Mouse (Mus musculus): ENCODE data around the gene Rgl1. TPM values are rescaled to one million over a fixed set of nuclear protein-coding genes. Genes with fewer than 3 reads are reported as not detected.

The Rgl1 gene
- polyA plus RNA-seq, 1 experiment from 2014 or later = 21.2 TPM

- Histone ChIP-seq H3K27me3 (no peaks in the 10 kb centered on the region), H3K9ac (replicated peaks) (no peak overlapping the region), H3K9me3 (no peaks in the 10 kb centered on the region), H3K4me1 (no peaks in the 10 kb centered on the region), H3K4me2 (replicated peaks) (no peak overlapping the region), H3K36me3 (no peaks in the 10 kb centered on the region), H3K4me3 (no peak overlapping the region), H3K27ac (replicated peaks) (no peak overlapping the region)
- WGBS = 90% methylated on average over 2 of the region's 2 CpGs
- ATAC-seq (replicated peaks) = no peak
Measured at GRCm38 (mm10) chr1:152600494-152600893, 165.7 kb downstream of the Rgl1 start.

DNA sequence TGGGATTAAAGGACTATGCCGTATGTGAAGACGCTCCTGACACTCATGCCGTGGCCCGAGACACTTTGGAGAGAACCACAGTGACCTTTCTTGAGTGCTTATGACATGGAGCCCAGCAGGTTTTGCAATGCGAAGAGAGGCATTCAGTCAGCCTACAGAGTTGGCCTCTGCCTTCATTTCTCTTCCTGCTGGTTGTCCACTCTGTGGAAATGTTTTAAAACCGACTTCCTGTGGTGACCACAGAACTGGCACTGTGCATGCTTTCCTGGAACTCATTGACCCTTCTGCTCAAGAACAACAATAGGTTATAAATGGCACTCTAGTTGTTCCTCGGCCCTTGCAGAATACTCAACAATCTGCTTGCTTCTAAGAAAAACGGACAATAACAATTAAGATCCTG is 166.8 kb downstream of the Rgl1 start:
- no peak for ATAC-seq (replicated peaks)
- no peak overlapping the region for H3K4me2 ChIP-seq (replicated peaks)
- H3K9ac ChIP-seq (replicated peaks) = no peak overlapping the region
- H3K4me3 ChIP-seq = no peak overlapping the region
- no peak overlapping the region for H3K27ac ChIP-seq (replicated peaks)
- no peaks in the 10 kb centered on the region for H3K9me3 ChIP-seq
- H3K27me3 ChIP-seq = no peaks in the 10 kb centered on the region
- H3K4me1 ChIP-seq = no peaks in the 10 kb centered on the region
- 89% methylated on average over 8 of the region's 8 CpGs for WGBS
- no peaks in the 10 kb centered on the region for H3K36me3 ChIP-seq

DNA sequence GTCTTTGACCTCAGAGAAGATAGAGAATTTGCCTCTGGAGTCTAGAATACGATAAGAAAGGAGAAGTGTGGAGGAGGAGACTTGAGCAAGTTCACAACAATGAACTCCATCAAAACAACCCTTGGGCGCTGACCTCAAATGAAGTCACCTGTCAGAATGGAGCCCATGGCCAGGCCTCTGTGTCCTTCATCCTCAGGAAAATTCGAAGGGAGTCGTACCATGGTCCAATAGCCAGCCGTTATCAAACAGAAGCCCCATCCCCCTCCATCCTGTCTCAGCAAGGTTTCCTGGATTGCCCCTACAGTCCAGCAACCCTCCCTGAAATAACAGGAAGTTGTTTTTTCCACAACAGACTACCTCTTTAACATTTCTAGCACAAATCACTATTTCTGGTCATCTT is 171.5 kb downstream of the Rgl1 start:
- no peaks in the 10 kb centered on the region for H3K36me3 ChIP-seq
- no peak overlapping the region for H3K4me3 ChIP-seq
- WGBS = 84% methylated on average over 5 of the region's 5 CpGs
- no peak for ATAC-seq (replicated peaks)
- H3K4me1 ChIP-seq = no peaks in the 10 kb centered on the region
- no peaks in the 10 kb centered on the region for H3K9me3 ChIP-seq
- H3K4me2 ChIP-seq (replicated peaks) = no peak overlapping the region
- H3K27ac ChIP-seq (replicated peaks) = no peak overlapping the region
- no peaks in the 10 kb centered on the region for H3K27me3 ChIP-seq
- no peak overlapping the region for H3K9ac ChIP-seq (replicated peaks)

DNA sequence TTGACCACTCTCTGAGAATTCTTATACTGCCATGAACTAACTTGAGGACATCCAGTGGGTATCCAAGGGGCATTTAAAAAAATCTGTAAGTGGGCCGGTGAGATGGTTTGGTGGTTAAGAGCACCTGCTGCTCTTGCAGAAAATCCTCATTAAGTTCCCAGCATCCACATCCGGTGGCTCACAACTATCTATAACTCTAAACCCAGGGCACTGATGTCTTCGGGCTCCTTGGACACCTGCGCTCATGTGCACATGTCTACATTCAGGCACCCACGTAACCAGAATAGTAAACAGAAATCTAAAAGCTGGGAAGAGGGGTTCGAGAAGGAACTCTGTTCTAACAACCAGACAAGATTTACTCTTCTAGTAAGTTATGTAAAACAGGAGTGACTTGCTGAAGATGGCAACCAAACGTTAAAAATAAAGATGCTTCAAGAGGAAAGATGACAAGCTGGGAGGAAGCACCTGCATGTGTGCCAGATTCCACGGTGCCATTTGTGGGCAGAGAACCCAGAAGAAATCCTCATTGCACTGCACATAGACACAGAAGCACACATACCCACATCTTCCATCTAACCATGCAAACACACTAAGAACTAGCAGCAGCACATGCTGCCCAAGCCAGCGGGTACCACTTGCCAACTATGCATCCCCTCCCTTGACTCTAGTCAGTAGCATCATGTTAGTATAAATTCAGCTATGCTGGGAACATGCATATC is 172.2 kb downstream of the Rgl1 start:
- ATAC-seq (replicated peaks) = no peak
- H3K9ac ChIP-seq (replicated peaks) = no peak overlapping the region
- H3K4me3 ChIP-seq = no peak overlapping the region
- no peaks in the 10 kb centered on the region for H3K27me3 ChIP-seq
- H3K9me3 ChIP-seq = no peaks in the 10 kb centered on the region
- no peaks in the 10 kb centered on the region for H3K36me3 ChIP-seq
- 87% methylated on average over 9 of the region's 9 CpGs for WGBS
- H3K27ac ChIP-seq (replicated peaks) = no peak overlapping the region
- H3K4me1 ChIP-seq = no peaks in the 10 kb centered on the region
- no peak overlapping the region for H3K4me2 ChIP-seq (replicated peaks)

DNA sequence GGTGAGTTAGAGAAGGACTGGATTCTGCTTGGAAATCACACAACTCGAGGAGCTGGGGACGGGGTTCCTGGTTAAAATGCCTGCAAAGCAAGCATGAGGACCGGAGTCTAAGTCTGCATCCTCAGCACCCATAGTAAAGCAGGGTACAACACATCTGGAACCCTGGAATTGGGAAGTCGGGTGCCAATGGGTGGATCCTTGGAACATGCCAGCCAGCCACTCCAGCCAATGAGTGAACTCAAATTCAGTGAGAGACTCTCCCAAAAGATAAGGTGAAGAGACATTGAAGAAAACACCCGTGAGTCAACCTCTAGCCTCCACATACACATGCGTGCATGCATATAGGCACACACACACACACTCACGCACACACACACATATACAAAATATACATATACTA is 172.8 kb downstream of the Rgl1 start:
- no peaks in the 10 kb centered on the region for H3K9me3 ChIP-seq
- H3K4me2 ChIP-seq (replicated peaks) = no peak overlapping the region
- 92% methylated on average over 7 of the region's 7 CpGs for WGBS
- H3K4me3 ChIP-seq = no peak overlapping the region
- no peaks in the 10 kb centered on the region for H3K27me3 ChIP-seq
- H3K36me3 ChIP-seq = no peaks in the 10 kb centered on the region
- no peak for ATAC-seq (replicated peaks)
- no peak overlapping the region for H3K27ac ChIP-seq (replicated peaks)
- H3K4me1 ChIP-seq = no peaks in the 10 kb centered on the region
- no peak overlapping the region for H3K9ac ChIP-seq (replicated peaks)

DNA sequence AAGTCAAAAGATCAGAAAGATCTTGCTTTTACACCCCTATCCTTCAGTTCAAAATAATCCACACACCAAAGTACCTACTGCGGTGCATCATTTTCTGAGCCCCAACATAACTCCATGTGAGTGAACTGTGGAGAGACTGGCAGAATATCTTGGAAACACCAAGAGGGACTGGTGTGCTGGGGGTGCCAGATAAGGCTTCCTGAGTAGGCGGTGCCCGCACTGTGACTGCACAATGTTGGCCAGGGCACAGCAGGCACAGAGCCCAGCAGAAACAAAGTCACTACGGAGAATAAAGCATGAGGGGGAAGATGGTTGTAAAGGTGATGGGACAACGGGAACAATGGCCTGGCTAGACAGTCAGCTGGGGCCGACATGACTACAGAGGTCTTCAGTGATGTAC is 173.5 kb downstream of the Rgl1 start:
- Histone ChIP-seq H3K36me3 (no peaks in the 10 kb centered on the region), H3K4me1 (no peaks in the 10 kb centered on the region), H3K27me3 (no peaks in the 10 kb centered on the region), H3K27ac (replicated peaks) (no peak overlapping the region), H3K4me3 (no peak overlapping the region), H3K4me2 (replicated peaks) (no peak overlapping the region), H3K9me3 (no peaks in the 10 kb centered on the region), H3K9ac (replicated peaks) (no peak overlapping the region)
- WGBS = 75% methylated on average over 6 of the region's 6 CpGs
- ATAC-seq (replicated peaks) = no peak

DNA sequence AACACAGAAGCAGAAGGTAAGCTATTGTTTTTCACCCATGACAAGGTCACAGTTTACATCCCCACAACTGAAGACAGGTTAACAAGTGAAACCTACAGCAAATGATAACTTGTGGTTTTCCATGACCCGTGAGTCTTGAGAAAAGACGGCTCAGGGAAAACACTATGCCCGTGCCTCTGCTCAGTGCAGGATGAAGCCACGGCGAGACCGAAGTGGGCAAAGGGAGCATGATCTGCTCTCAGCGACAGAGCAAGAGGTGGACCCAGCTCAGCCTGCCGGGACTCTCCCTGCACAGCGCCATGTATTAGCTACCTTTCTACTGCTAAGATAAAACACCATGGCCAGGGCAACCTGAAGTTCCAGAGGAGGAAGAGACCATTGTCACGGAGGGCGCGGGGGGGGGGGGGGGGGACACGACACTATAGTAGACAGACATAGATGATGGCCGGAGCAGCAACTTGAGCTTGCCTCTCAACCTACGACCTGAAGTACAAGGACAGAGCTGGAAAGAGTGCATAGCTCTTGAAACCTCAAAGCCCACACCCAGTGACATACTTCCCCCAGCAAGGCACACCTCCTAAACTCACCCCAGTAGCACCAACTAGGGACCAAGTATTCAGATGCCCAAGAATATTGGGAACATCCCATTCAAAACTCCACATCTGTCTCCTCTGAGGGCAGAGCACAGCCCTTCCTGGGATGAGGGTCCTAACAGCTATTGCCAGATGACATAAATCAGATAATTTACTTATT is 174.2 kb downstream of the Rgl1 start:
- H3K9me3 ChIP-seq = no peaks in the 10 kb centered on the region
- no peak overlapping the region for H3K9ac ChIP-seq (replicated peaks)
- no peak for ATAC-seq (replicated peaks)
- H3K36me3 ChIP-seq = no peaks in the 10 kb centered on the region
- H3K27me3 ChIP-seq = no peaks in the 10 kb centered on the region
- H3K4me2 ChIP-seq (replicated peaks) = no peak overlapping the region
- 92% methylated on average over 14 of the region's 15 CpGs for WGBS
- no peaks in the 10 kb centered on the region for H3K4me1 ChIP-seq
- H3K4me3 ChIP-seq = no peak overlapping the region
- H3K27ac ChIP-seq (replicated peaks) = no peak overlapping the region

DNA sequence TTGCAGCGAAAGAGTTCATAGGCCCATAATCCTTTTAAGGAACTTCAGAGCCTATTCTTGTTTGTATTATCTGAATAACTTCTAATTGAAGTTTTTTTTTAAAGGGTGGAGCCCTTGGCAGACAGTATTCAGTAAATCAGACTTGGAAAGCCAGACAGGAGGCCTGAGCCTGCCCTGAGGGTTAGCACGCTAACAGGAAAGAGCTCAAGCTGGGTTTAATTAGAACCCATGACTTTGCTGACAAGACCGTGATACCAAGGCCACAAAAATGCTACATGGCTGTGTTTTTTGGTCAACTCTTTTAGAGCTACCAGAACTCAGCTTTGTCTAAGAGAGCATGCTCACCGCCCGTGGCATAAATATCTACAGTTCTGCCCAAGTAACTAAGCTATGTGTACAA is 175.8 kb downstream of the Rgl1 start:
- Histone ChIP-seq H3K4me1 (no peaks in the 10 kb centered on the region), H3K4me2 (replicated peaks) (no peak overlapping the region), H3K27me3 (no peaks in the 10 kb centered on the region), H3K9ac (replicated peaks) (no peak overlapping the region), H3K36me3 (no peaks in the 10 kb centered on the region), H3K9me3 (no peaks in the 10 kb centered on the region), H3K4me3 (no peak overlapping the region), H3K27ac (replicated peaks) (no peak overlapping the region)
- ATAC-seq (replicated peaks) = no peak
- 73% methylated on average over 5 of the region's 5 CpGs for WGBS

- Histone ChIP-seq H3K4me1 (no peaks in the 10 kb centered on the region), H3K4me3 (no peak overlapping the region), H3K9me3 (no peaks in the 10 kb centered on the region), H3K27me3 (no peaks in the 10 kb centered on the region), H3K36me3 (no peaks in the 10 kb centered on the region), H3K9ac (replicated peaks) (no peak overlapping the region), H3K27ac (replicated peaks) (no peak overlapping the region), H3K4me2 (replicated peaks) (no peak overlapping the region)
- WGBS = 51% methylated on average over 9 of the region's 9 CpGs
- no peak for ATAC-seq (replicated peaks)
Measured at GRCm38 (mm10) chr1:152589331-152589935, 176.7 kb downstream of the Rgl1 start.

DNA sequence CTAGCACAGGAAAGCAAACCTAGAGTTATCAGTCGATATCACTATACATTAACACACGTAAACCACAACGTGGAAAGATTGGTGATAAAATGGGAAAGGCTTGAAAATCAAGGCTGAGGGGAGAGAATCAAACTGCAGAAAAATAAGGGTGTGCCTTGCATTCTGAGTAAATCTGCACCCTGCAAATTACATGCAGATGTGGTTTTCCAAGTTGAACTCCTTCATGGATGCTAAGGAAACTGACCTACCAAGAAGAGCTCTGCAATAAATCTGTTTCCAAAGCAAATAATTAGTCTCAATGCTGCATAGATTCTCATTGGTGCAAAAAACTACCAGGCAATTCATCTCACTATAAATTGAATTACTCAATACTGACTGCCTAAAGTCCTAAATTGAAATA is 178.7 kb downstream of the Rgl1 start:
- Histone ChIP-seq H3K4me1 (no peaks in the 10 kb centered on the region), H3K9ac (replicated peaks) (no peak overlapping the region), H3K9me3 (no peaks in the 10 kb centered on the region), H3K36me3 (no peaks in the 10 kb centered on the region), H3K4me3 (no peak overlapping the region), H3K27me3 (no peaks in the 10 kb centered on the region), H3K4me2 (replicated peaks) (no peak overlapping the region), H3K27ac (replicated peaks) (no peak overlapping the region)
- 89% methylated on average over 3 of the region's 3 CpGs for WGBS
- ATAC-seq (replicated peaks) = no peak

- Histone ChIP-seq H3K27ac (replicated peaks) (no peak overlapping the region), H3K36me3 (no peaks in the 10 kb centered on the region), H3K9ac (replicated peaks) (no peak overlapping the region), H3K27me3 (no peaks in the 10 kb centered on the region), H3K4me3 (no peak overlapping the region), H3K4me1 (no peaks in the 10 kb centered on the region), H3K4me2 (replicated peaks) (no peak overlapping the region), H3K9me3 (no peaks in the 10 kb centered on the region)
- ATAC-seq (replicated peaks) = no peak
- WGBS = 76% methylated on average over 7 of the region's 7 CpGs
Measured at GRCm38 (mm10) chr1:152585385-152585984, 180.7 kb downstream of the Rgl1 start.

DNA sequence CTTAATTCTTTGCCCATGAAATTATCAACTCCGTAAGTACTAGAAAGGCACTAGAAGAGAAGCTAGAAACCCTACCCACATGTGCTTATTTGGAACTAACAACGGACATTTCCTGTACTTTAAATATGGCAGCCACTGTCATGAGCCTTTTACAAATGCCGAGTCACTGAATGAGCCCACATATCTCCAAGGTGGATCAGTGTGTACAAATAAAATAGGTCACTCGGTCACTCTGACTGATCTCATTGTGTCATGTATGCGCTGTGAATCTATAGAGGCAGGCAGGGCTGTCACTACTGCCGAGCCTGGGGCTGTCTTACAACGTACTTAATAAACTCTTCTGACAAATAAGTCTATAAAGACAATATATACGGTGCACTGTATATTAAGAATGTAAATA is 181.2 kb downstream of the Rgl1 start:
- no peak overlapping the region for H3K9ac ChIP-seq (replicated peaks)
- no peaks in the 10 kb centered on the region for H3K9me3 ChIP-seq
- no peak overlapping the region for H3K4me3 ChIP-seq
- H3K27ac ChIP-seq (replicated peaks) = no peak overlapping the region
- ATAC-seq (replicated peaks) = no peak
- no peaks in the 10 kb centered on the region for H3K27me3 ChIP-seq
- no peaks in the 10 kb centered on the region for H3K36me3 ChIP-seq
- no peak overlapping the region for H3K4me2 ChIP-seq (replicated peaks)
- H3K4me1 ChIP-seq = no peaks in the 10 kb centered on the region
- WGBS = 86% methylated on average over 8 of the region's 8 CpGs

Data from forebrain, embryonic 15.5 days (tissue).